Mouse (Mus musculus) liver, embryonic 14.5 days (tissue): ENCODE data around the gene Cnga1. TPM values are rescaled to one million over a fixed set of nuclear protein-coding genes. Genes with fewer than 3 reads are reported as not detected.
"Not testable (repeated sequence)": the region's sequence is repeated elsewhere in the genome, so short reads cannot be mapped to it uniquely, and the experiment has no call there.

Source experiments
- ATAC-seq: fragments of 200-750 bp; cut with Nextera tagmentation; 2 replicates; pipeline ENCODE4 v1.8.0; 2017; ENCODE audit warnings: moderate number of reproducible peaks, mild to moderate bottlenecking, moderate library complexity; ENCODE audit not compliant: insufficient read depth
- DNase-seq, 3 experiments: peaks; one replicate each; pipeline ENCODE4 v3.0.0-alpha.2; 2012 to 2013; ENCODE audit warnings: low read depth in 3 of 3, low spot score in 3 of 3
- H3K27ac ChIP-seq: fragments of 300-500 bp; sonication (generic); 2 replicates; pipeline ENCODE4 v1.5.1; 2014; ENCODE audit warnings: moderate library complexity, mild to moderate bottlenecking, control low read depth, inconsistent platforms
- H3K27me3 ChIP-seq: fragments of 300-500 bp; sonication (generic); 2 replicates; pipeline ENCODE4 v1.6.1; 2014; ENCODE audit warnings: mild to moderate bottlenecking, low read length, moderate library complexity; ENCODE audit not compliant: control insufficient read depth, insufficient read depth
- H3K36me3 ChIP-seq: fragments of 300-500 bp; sonication (generic); replicated peaks from 2 replicates; pipeline ENCODE4 v1.6.1; 2014; ENCODE audit warnings: low read depth; ENCODE audit not compliant: control insufficient read depth, insufficient read depth
- H3K4me1 ChIP-seq, 2 experiments: fragments of 200-500 bp in 1 of 2; fragments of 300-500 bp in 1 of 2; sonication (generic) in 1 of 2; replicated peaks; 2 replicates each; pipeline ENCODE4 v1.6.1; 2012 to 2014; ENCODE audit warnings: antibody characterized with exemption in 1 of 2, inconsistent platforms in 1 of 2, low read length in 1 of 2; ENCODE audit not compliant: control insufficient read depth in 2 of 2, insufficient read depth in 2 of 2
- H3K4me2 ChIP-seq: fragments of 300-500 bp; sonication (generic); 2 replicates; pipeline ENCODE4 v1.6.1; 2014; ENCODE audit warnings: low read depth, mild to moderate bottlenecking, control low read depth, moderate library complexity
- H3K4me3 ChIP-seq, 2 experiments: fragments of 200-500 bp in 1 of 2; fragments of 300-500 bp in 1 of 2; sonication (generic) in 1 of 2; 2 replicates each; pipeline ENCODE4 v1.5.1; 2012 to 2014; ENCODE audit warnings: low read depth in 2 of 2, low read length in 2 of 2, mild to moderate bottlenecking in 2 of 2, control low read depth in 1 of 2, inconsistent platforms in 1 of 2, moderate library complexity in 1 of 2; ENCODE audit not compliant: insufficient read depth in 1 of 2
- H3K9ac ChIP-seq: fragments of 300-500 bp; sonication (generic); replicated peaks from 2 replicates; pipeline ENCODE4 v1.6.1; 2014; ENCODE audit warnings: mild to moderate bottlenecking, control low read depth, moderate library complexity
- H3K9me3 ChIP-seq: fragments of 300-500 bp; sonication (generic); 2 replicates; pipeline ENCODE4 v1.6.1; 2016; ENCODE audit warnings: low read length, mixed read lengths; ENCODE audit not compliant: control insufficient read depth
- CTCF ChIP-seq: IDR thresholded peaks from 2 replicates; pipeline ENCODE4 v1.5.1; 2016; ENCODE audit warnings: antibody characterized with exemption, low read depth, control low read depth
- EP300 ChIP-seq: IDR thresholded peaks from 2 replicates; pipeline ENCODE4 v1.6.1; 2016; ENCODE audit warnings: antibody characterized with exemption, low read depth
- WGBS: fragments of 180-500 bp; shearing (Covaris S2); extraction: QIAGEN DNeasy Blood & Tissue Kit; methylation state at CpG from one replicate; pipeline ENCODE4 v1.1.7; 2014; ENCODE audit not compliant: insufficient replicate concordance; 5-methylcytosine and 5-hydroxymethylcytosine counted together
- polyA plus RNA-seq, 2 experiments: library from polyadenylated mRNA; depleted of rRNA in 1 of 2; stranded (reverse) in 1 of 2; unstranded in 1 of 2; fragments of >200 nt; fragmentation: Nextera tagmentation in 1 of 2; extraction: Ambion mirVana in 1 of 2; gene quantifications; 2 replicates each; pipeline versions ENCODE4 v1.2.1 to v1.2.3; 2012 to 2014

The Cnga1 gene
- polyA plus RNA-seq, 2 experiments: not detected

DNA sequence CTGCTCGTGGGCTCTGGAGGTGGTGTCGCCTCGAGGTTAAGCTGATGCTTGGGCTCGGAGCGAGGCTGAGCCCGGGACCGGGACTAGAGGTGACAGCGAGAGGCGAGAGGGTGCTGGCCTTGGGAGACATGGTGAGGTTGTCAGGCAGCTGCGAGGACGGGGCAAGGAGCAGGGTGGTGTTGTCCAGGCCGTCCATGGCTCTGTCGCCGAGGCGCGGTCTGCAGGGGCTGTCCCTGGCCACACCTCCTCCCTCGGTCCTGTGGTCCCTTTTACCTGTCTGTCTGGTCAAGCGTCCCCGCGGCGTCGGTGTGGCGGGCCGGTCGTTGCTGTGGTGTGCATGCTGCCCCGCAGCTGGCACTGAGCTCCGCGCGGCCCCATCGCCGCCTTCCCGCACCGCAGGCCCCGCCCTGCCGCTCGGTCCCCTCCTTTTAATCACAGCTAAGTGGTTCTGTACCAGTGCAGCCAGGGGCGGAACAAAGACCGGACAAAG lies 56.8 kb downstream of the Cnga1 start, which contains the start of gene Gm5868:
TSS of gene Gm5868 (minus strand) at position 360 of the 490 bp plus-strand sequence.
- ATAC-seq (no peak), DNase-seq (no peak)
- Histone ChIP-seq H3K4me3 (peak within 1 kb of the TSS in 1 of 2 experiments; percentile 0; a peak in 1 of 4 replicates), H3K4me2 (peak within 1 kb of the TSS; percentile 24), H3K9ac (no peak within 1 kb of the TSS), H3K27ac (no peak within 1 kb of the TSS), H3K27me3 (peaks cover 10% of the 10 kb centered on the region), H3K9me3 (no peaks in the 10 kb centered on the region), H3K36me3 (no peaks in the 10 kb centered on the region), H3K4me1 (no peaks in the 10 kb centered on the region)
- WGBS: 8% methylated on average over 38 of the region's 38 CpGs
- TF ChIP-seq CTCF: no peak
- TF ChIP-seq EP300: no peak

DNA sequence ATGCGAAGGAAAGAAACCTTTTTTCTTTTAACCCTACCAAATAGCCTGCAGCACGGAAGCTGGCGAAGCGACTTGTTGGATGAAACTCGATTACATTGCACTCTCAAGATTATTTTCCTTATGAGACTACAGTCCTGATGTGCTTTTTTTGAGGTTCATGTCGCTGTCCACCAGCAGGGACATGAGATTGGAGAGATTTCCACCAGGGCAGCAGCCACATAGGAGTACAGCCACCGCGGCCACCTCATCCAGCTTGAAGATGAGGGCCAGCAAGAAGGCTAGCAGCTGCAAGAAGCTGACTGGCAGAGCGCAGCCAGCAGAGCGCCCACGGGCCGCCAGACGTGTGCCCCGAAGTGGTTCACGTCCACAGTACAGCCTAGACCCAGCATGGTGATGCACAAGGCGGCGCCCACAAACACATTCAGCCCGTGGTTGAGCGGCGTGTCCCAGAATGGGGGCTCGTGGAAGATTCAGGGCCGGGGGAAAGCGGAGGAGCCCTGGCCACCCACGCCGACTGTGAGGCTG lies 57.3 kb downstream of the Cnga1 start:
- not testable (repeated sequence) for H3K4me3 ChIP-seq, H3K9ac ChIP-seq, H3K36me3 ChIP-seq, DNase-seq, H3K27me3 ChIP-seq, H3K9me3 ChIP-seq, H3K27ac ChIP-seq, ATAC-seq, H3K4me1 ChIP-seq
- 36% methylated on average over 25 of the region's 25 CpGs for WGBS
- peak overlapping the region; percentile 24; the same call in 1 of the 2 replicates for H3K4me2 ChIP-seq

DNA sequence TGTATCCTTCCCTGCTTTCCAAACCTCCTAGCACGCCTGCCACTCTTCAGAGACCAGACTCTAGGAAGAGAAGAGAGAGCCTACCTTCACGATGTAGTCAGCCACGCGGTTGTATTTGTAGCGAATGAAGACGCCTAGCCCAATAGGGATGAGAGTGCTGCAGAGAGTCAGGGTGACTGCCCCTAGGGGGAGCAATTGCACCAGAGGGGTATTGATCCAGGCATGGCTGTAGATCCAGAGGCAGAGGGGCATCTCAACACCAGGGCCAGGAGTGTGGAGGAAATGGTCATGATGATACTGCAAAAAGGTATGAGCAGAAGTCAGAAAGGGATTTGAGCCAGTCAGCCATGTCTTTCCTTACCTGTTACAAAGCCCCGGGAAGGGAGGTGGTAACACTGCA lies 58.0 kb downstream of the Cnga1 start:
- H3K4me2 ChIP-seq, H3K27ac ChIP-seq, H3K36me3 ChIP-seq, H3K4me1 ChIP-seq, H3K4me3 ChIP-seq, ATAC-seq, H3K9me3 ChIP-seq, DNase-seq, H3K9ac ChIP-seq: not testable (repeated sequence)
- TF ChIP-seq CTCF: peak; percentile 60
- WGBS: 37% methylated on average over 7 of the region's 7 CpGs
- peaks cover 13% of the 10 kb centered on the region for H3K27me3 ChIP-seq

- H3K36me3 ChIP-seq, H3K9me3 ChIP-seq, H3K9ac ChIP-seq: not testable (repeated sequence)
These were observed 63.1 kb downstream of the Cnga1 start, which contains the start of gene Zar1 for GRCm38 (mm10) chr5:72580970-72581332. Gene Zar1 (minus strand): TSS chr5:72581254.

DNA sequence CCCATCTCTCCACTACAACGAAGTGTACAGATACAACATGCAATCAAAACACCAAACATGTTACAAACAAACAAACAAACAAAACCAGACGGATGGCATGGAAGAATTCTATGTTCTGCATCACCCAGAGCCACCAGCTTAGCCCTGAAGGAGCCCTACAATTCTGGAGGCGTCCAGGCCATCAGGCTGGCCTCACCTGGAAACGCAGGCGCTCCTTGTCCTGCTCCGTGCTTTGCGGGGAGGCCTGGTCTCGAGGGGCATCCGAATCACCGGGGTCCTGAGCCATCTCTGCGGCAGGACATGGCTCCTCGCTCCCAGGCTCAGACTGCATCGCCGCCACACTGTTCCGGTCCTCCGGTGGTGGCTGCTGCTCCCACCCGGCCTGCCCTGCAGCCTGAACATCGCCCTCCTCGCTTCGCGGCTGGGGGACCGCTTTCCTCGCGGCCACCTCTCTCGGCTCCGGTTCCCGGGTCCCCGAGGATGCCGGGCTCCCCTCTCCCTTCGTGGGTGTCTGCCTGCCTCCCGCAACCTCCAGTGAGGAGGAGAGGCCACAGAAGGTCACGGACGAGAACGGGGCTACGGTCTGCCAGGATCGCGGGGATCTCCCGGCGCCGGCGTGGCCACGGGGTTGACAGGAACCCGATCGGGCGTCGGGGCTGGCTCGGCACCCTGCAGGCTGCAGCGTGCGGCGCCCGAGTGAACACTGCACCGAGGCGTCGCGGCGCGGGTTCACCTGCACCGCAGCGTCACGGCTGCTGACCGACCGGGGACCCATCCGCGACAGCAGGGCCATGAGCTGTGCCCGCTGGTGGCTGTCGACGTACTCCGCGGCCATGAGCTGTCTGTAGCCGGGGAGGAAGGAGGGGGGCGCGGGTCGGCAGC lies 63.7 kb downstream of the Cnga1 start:
- ATAC-seq: not testable (repeated sequence)
- WGBS: 8% methylated on average over 57 of the region's 73 CpGs

More at GRCm38 (mm10) chr5:72580970-72581332, 63.1 kb downstream of the Cnga1 start, which contains the start of gene Zar1:
- H3K4me1 ChIP-seq, H3K27ac ChIP-seq, DNase-seq, ATAC-seq: not testable (repeated sequence)
- peak within 1 kb of the TSS; percentile 43 for H3K4me2 ChIP-seq
- H3K4me3 ChIP-seq: peak within 1 kb of the TSS in 1 of 2 experiments; percentile 23; a peak in 2 of 4 replicates
- peaks cover 20% of the 10 kb centered on the region for H3K27me3 ChIP-seq
- 14% methylated on average over 16 of the region's 21 CpGs for WGBS

DNA sequence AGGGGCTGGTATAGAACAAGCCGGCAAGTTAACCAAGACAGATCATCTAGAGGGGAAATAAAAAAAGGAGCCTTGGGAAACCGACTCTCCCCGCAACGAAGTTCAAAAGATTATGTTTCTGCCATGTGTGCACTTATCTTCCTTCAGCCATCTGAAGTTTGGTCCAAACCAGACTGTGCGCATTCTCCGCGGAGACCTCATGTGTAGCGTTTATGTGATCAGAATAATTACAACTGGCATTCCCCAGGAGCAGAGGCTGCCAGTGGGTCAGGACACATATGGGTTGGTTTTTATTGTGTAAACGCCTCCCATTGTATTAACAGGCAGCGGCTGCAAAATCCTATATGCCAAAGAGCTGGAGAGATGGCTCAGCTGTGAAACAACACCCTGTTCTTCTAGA lies 64.5 kb downstream of the Cnga1 start:
- not testable (repeated sequence) for H3K36me3 ChIP-seq, ATAC-seq, H3K9ac ChIP-seq, DNase-seq, H3K4me1 ChIP-seq, H3K4me3 ChIP-seq, H3K27ac ChIP-seq, H3K9me3 ChIP-seq, H3K4me2 ChIP-seq
- H3K27me3 ChIP-seq: peaks cover 20% of the 10 kb centered on the region
- 59% methylated on average over 10 of the region's 10 CpGs for WGBS

More for the DNA sequence above, 63.7 kb downstream of the Cnga1 start:
- H3K36me3 ChIP-seq, H3K27ac ChIP-seq, H3K4me1 ChIP-seq, H3K9ac ChIP-seq, H3K9me3 ChIP-seq, DNase-seq: not testable (repeated sequence)
- peaks cover 20% of the 10 kb centered on the region for H3K27me3 ChIP-seq
- peak overlapping the region in 1 of 2 experiments; percentile 23; a peak in 2 of 4 replicates for H3K4me3 ChIP-seq
- peak overlapping the region; percentile 43 for H3K4me2 ChIP-seq
